Mouse (Mus musculus) testis, adult 2 months (tissue): ENCODE measurements around the gene Ulk1. TPM values are rescaled to one million over a fixed set of nuclear protein-coding genes. Genes with fewer than 3 reads are reported as not detected.
"Not testable (repeated sequence)": the region's sequence is repeated elsewhere in the genome, so short reads cannot be mapped to it uniquely, and the experiment has no call there.

Source experiments
- H3K27ac ChIP-seq: fragments of 200-500 bp; 2 replicates; pipeline ENCODE4 v1.5.1; 2012; ENCODE audit warnings: low read depth, low read length; ENCODE audit not compliant: control insufficient read depth, insufficient read depth
- H3K27me3 ChIP-seq: fragments of 200-500 bp; 2 replicates; pipeline ENCODE4 v1.6.1; 2012; ENCODE audit warnings: mild to moderate bottlenecking, low read length, moderate library complexity; ENCODE audit not compliant: control insufficient read depth, insufficient read depth
- H3K36me3 ChIP-seq: fragments of 200-500 bp; 2 replicates; pipeline ENCODE4 v1.6.1; 2012; ENCODE audit warnings: mild to moderate bottlenecking, low read length; ENCODE audit not compliant: control insufficient read depth, insufficient read depth
- H3K4me1 ChIP-seq: fragments of 200-500 bp; 2 replicates; pipeline ENCODE4 v1.6.1; 2012; ENCODE audit warnings: low read length; ENCODE audit not compliant: control insufficient read depth, insufficient read depth
- H3K4me3 ChIP-seq: fragments of 200-500 bp; 2 replicates; pipeline ENCODE4 v1.5.1; 2012; ENCODE audit warnings: low read depth, mild to moderate bottlenecking, low read length, moderate library complexity, mixed read lengths; ENCODE audit not compliant: control insufficient read depth
- CTCF ChIP-seq: fragments of 200-500 bp; IDR thresholded peaks from 2 replicates; pipeline ENCODE4 v1.5.1; 2012; ENCODE audit warnings: low read depth, mild to moderate bottlenecking, inconsistent platforms, low read length, moderate library complexity; ENCODE audit not compliant: control insufficient read depth, insufficient read depth, insufficient replicate concordance
- POLR2A ChIP-seq: fragments of 200-500 bp; IDR thresholded peaks from 2 replicates; pipeline ENCODE4 v1.6.1; 2012; ENCODE audit warnings: low read depth, mild to moderate bottlenecking, inconsistent platforms, low read length, moderate library complexity; ENCODE audit not compliant: control insufficient read depth
- polyA plus RNA-seq: library from polyadenylated mRNA; depleted of rRNA; stranded (reverse); fragments of >200 nt; gene quantifications from 2 replicates; pipeline ENCODE4 v1.2.3, GENCODE M21; 2012

Ulk1 gene
- polyA plus RNA-seq, 1 experiment: 15.4 TPM

GRCm38 (mm10) chr5:110839678-110840365, 29.9 kb upstream of the Ulk1 start, which contains the start of the genes Hscb and Chek2:
Gene Hscb (minus strand): TSS chr5:110839777.
Gene Chek2 (plus strand): TSS chr5:110839979.
- Histone ChIP-seq H3K27ac (peak within 1 kb of the TSS; percentile 35), H3K4me3 (peak within 1 kb of the TSS; percentile 80), H3K27me3 (no peaks in the 10 kb centered on the region), H3K4me1 (peaks cover 7% of the 10 kb centered on the region; the same call in 1 of the 2 replicates), H3K36me3 (no peaks in the 10 kb centered on the region)
- TF ChIP-seq CTCF: no peak; the same call in 1 of the 2 replicates
- peak; percentile 71 for TF ChIP-seq POLR2A

- TF ChIP-seq CTCF (no peak), POLR2A (no peak)
- Histone ChIP-seq H3K4me1 (peaks cover 7% of the 10 kb centered on the region; the same call in 1 of the 2 replicates), H3K27ac (peak overlapping the region; percentile 33), H3K4me3 (peak overlapping the region; percentile 80), H3K36me3 (no peaks in the 10 kb centered on the region), H3K27me3 (no peaks in the 10 kb centered on the region)
Observed at GRCm38 (mm10) chr5:110839038-110839677, 29.3 kb upstream of the Ulk1 start.

GRCm38 (mm10) chr5:110838016-110838415, 28.1 kb upstream of the Ulk1 start:
- not testable (repeated sequence) for H3K27me3 ChIP-seq, H3K27ac ChIP-seq, H3K4me1 ChIP-seq, H3K4me3 ChIP-seq, H3K36me3 ChIP-seq

GRCm38 (mm10) chr5:110835959-110836358, 26.1 kb upstream of the Ulk1 start:
- H3K4me1 ChIP-seq: peaks cover 7% of the 10 kb centered on the region; the same call in 1 of the 2 replicates
- TF ChIP-seq CTCF (peak; percentile 43; the same call in 1 of the 2 replicates), POLR2A (no peak)
- H3K4me3 ChIP-seq: no peak overlapping the region
- H3K27ac ChIP-seq: no peak overlapping the region
- no peaks in the 10 kb centered on the region for H3K36me3 ChIP-seq
- H3K27me3 ChIP-seq: no peaks in the 10 kb centered on the region

- Histone ChIP-seq H3K4me3 (no peak overlapping the region), H3K36me3 (no peaks in the 10 kb centered on the region), H3K4me1 (no peaks in the 10 kb centered on the region), H3K27ac (no peak overlapping the region), H3K27me3 (no peaks in the 10 kb centered on the region)
- TF ChIP-seq CTCF: no peak
- no peak for TF ChIP-seq POLR2A
Observed at GRCm38 (mm10) chr5:110831036-110831720, 21.3 kb upstream of the Ulk1 start.

- Histone ChIP-seq H3K27ac (no peak overlapping the region), H3K4me1 (no peaks in the 10 kb centered on the region), H3K36me3 (no peaks in the 10 kb centered on the region), H3K4me3 (no peak overlapping the region), H3K27me3 (no peaks in the 10 kb centered on the region)
- TF ChIP-seq POLR2A (no peak), CTCF (no peak)
Observed at GRCm38 (mm10) chr5:110827576-110827975, 17.7 kb upstream of the Ulk1 start.

GRCm38 (mm10) chr5:110826781-110827495, 17.0 kb upstream of the Ulk1 start:
- H3K27me3 ChIP-seq: no peaks in the 10 kb centered on the region
- no peak overlapping the region for H3K27ac ChIP-seq
- no peak overlapping the region for H3K4me3 ChIP-seq
- TF ChIP-seq POLR2A (no peak), CTCF (no peak)
- no peaks in the 10 kb centered on the region for H3K36me3 ChIP-seq
- H3K4me1 ChIP-seq: no peaks in the 10 kb centered on the region
